Mouse (Mus musculus): ENCODE results near the gene Zfp65.

- TF ChIP-seq POLR2A (IDR thresholded peaks at IDR 0.05; ENCODE audit: insufficient read depth, low read depth, low read length): no peak
- no peak for TF ChIP-seq CTCF (IDR thresholded peaks at IDR 0.05; ENCODE audit: insufficient read depth, low read depth, low read length)
These were observed 5.0 kb downstream of the Zfp65 start for GRCm38 (mm10) chr13:67723848-67724479.
